Mouse (Mus musculus) liver, postnatal 0 days (tissue): ENCODE measurements around the gene Gm20388.

Experiments
- CTCF ChIP-seq: sonication (generic); IDR thresholded peaks from 2 replicates; pipeline ENCODE4 v1.5.1; 2016; ENCODE audit warnings: antibody characterized with exemption, low read depth
- EP300 ChIP-seq: IDR thresholded peaks from 2 replicates; pipeline ENCODE4 v1.6.1; 2016; ENCODE audit warnings: antibody characterized with exemption, low read depth, mild to moderate bottlenecking

DNA sequence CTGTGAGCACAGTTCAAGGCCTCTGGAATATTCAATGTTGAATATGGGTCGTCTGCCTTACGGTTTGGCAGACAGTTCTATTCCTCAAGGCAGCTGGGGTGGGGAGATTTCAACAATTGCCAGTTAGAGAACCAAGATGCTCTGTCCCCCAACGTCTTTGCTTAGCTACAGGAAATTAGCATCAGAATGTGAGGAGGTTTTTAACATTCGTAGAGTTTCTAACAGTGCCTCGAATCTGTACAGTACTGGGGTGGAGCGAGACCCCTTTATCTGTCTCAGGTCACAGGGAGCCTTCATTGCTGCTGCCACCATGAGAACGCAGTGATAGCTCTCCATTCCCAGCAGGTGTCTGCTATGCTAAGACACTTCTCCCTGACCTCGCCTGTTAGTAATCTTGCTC is 3465.5 kb downstream of the Gm20388 start:
- TF ChIP-seq CTCF (no peak), EP300 (no peak)
